Comparison of ENCODE assay signal across 15 mouse cellular contexts in the genomic region with DNA sequence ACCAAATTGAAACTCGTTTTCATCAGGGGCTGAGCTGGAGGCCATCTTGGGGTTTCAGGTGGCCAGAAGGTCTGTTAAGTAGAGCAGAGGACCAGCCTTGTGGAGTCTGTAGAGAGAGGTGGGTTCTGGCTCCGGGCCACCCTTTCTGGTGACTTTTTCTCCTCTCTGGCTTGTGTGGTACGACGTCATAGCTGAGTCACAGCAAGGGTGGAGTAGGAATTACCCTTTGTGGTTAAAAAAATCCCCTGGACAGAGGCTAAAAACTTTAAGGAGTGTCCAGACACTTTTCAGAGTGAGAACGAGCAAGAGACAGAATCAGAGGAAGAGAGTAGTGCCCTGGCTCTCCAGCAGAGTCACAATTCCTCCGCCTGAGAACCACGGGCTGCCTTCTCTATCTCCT. TPM values are rescaled to one million over a fixed set of nuclear protein-coding genes. Genes with fewer than 3 reads are reported as not detected.
A peak's percentile ranks its signal among the peaks of the same experiment; 100 is the strongest.
DNase-seq lines count a peak whose midpoint lies in the region; ATAC-seq and TF ChIP-seq lines count a peak whose summit lies in the region.
"Had no signal": no experiment of that assay in that cellular context is flagged by ENCODE, and none has a peak within 500 bp of the region (broad histone marks: within the 10 kb centered on the region; RNA-seq: fewer than 3 reads in every experiment).

No protein-coding gene starts in this region.

- peak; percentile 68 for DNase-seq in A20 (ENCODE audit: low read depth, low spot score)
- peak; percentile 93 for DNase-seq in induced T-regulatory cell, adult 2 months (ENCODE audit: low read depth)
- DNase-seq in heart, adult 18-20 months = no peak
- DNase-seq in frontal cortex, postnatal 36 days (ENCODE audit: low spot score in 2 of 2) = no peak
- DNase-seq: cerebellum, postnatal 25 days; gastrocnemius, postnatal 36 days; kidney, postnatal 14 days had no signal

- H3K4me2 ChIP-seq in intestine, postnatal 0 days (replicated peaks; ENCODE audit: low read depth) = no peak overlapping the region
- H3K4me2 ChIP-seq: embryonic facial prominence, embryonic 13.5 days; heart, embryonic 13.5 days; liver, embryonic 12.5 days; lung, embryonic 15.5 days had no signal

- TF ChIP-seq CTCF in intestine, postnatal 0 days (IDR thresholded peaks at IDR 0.05; ENCODE audit: low read depth) = no peak

- no peak overlapping the region for H3K27ac ChIP-seq in intestine, postnatal 0 days (ENCODE audit: low read depth, low read length)
- H3K27ac ChIP-seq: embryonic facial prominence, embryonic 13.5 days; heart, embryonic 13.5 days; liver, embryonic 12.5 days; lung, embryonic 15.5 days had no signal

- no peaks in the 10 kb centered on the region for H3K4me1 ChIP-seq in intestine, postnatal 0 days (replicated peaks; ENCODE audit: control insufficient read depth, insufficient read depth, low read length)

- no peaks in the 10 kb centered on the region for H3K27me3 ChIP-seq in intestine, postnatal 0 days (replicated peaks; ENCODE audit: control insufficient read depth, insufficient read depth, low read length)
- H3K27me3 ChIP-seq: lung, embryonic 15.5 days had no signal

- ATAC-seq in CD4-positive, CD25-positive, alpha-beta regulatory T cell, adult 4 months = peak; percentile 40
- ATAC-seq in neutrophil, adult 5-6 weeks (ENCODE audit: extremely low read depth, insufficient number of reproducible peaks, low FRiP score, poor library complexity, severe bottlenecking) = peak; percentile 29; the same call in 1 of the 2 replicates
- ATAC-seq in intestine, postnatal 0 days = no peak
- ATAC-seq: intestine, embryonic 16.5 days; liver, embryonic 12.5 days had no signal

- no peak overlapping the region for H3K9ac ChIP-seq in intestine, postnatal 0 days (ENCODE audit: low read depth, low read length)
- H3K9ac ChIP-seq: embryonic facial prominence, embryonic 13.5 days; heart, embryonic 13.5 days; liver, embryonic 12.5 days; lung, embryonic 15.5 days had no signal

- no peaks in the 10 kb centered on the region for H3K36me3 ChIP-seq in intestine, postnatal 0 days (ENCODE audit: control insufficient read depth, insufficient read depth)
- H3K36me3 ChIP-seq: embryonic facial prominence, embryonic 13.5 days; heart, embryonic 13.5 days; liver, embryonic 12.5 days; lung, embryonic 15.5 days had no signal

- H3K9me3 ChIP-seq in intestine, postnatal 0 days (ENCODE audit: control insufficient read depth) = no peaks in the 10 kb centered on the region
- H3K9me3 ChIP-seq: embryonic facial prominence, embryonic 13.5 days; heart, embryonic 13.5 days; liver, embryonic 12.5 days; lung, embryonic 15.5 days had no signal

- H3K4me3 ChIP-seq in intestine, postnatal 0 days (ENCODE audit: low read depth, low read length) = no peak overlapping the region
- H3K4me3 ChIP-seq: embryonic facial prominence, embryonic 13.5 days; heart, embryonic 13.5 days; liver, embryonic 12.5 days; lung, embryonic 15.5 days had no signal

- WGBS in intestine, postnatal 0 days = 72% methylated on average over 7 of the region's 7 CpGs

RNA-seq across cellular contexts. Expression of a gene that starts 3.5 kb away (rescaled TPM):
- 100 to 1,000 TPM; 300 to 441 TPM for polyA plus RNA-seq in CD4-positive, CD25-positive, alpha-beta regulatory T cell, adult 4 months (2017; shearing (Covaris generic))
- 31.1 and 31.3 TPM in 2 replicates for total RNA-seq in neutrophil, adult 5-6 weeks (2017)
- 1.1 and 1.6 TPM in 2 replicates for polyA plus RNA-seq in intestine, postnatal 0 days (2015; fragmentation: Nextera tagmentation; extraction: Ambion mirVana)
- 1 to 10 TPM; 1.9 to 3.5 TPM for total RNA-seq in heart, adult 18-20 months (2021)

RNA-seq across cellular contexts. Expression of a gene that starts 44.2 kb away (rescaled TPM):
- 1 to 10 TPM; 1.9 TPM for polyA plus RNA-seq in CD4-positive, CD25-positive, alpha-beta regulatory T cell, adult 4 months (2017; shearing (Covaris generic))
- 3.9 and 5.1 TPM in 2 replicates for total RNA-seq in neutrophil, adult 5-6 weeks (2017)
- 2.7 and 2.9 TPM in 2 replicates for polyA plus RNA-seq in intestine, postnatal 0 days (2015; fragmentation: Nextera tagmentation; extraction: Ambion mirVana)
- under 1 TPM; 0.93 to 0.99 TPM for total RNA-seq in heart, adult 18-20 months (2021)

Comparison
In these comparisons a context has a peak if more than half of its experiments do, and no peak if none do; other contexts are left out.
1. DNase-seq: peak in A20 (single experiment) and induced T-regulatory cell, adult 2 months (single experiment); none in heart, adult 18-20 months (0 of 2) and frontal cortex, postnatal 36 days (0 of 2).